Mouse (Mus musculus) forebrain, embryonic 10.5 days (tissue): ENCODE data around the gene A930002H24Rik. TPM values are rescaled to one million over a fixed set of nuclear protein-coding genes. Genes with fewer than 3 reads are reported as not detected.
"Not testable (repeated sequence)": the region's sequence is repeated elsewhere in the genome, so short reads cannot be mapped to it uniquely, and the experiment has no call there.

Experiments
- DNase-seq: peaks from one replicate; pipeline ENCODE4 v3.0.0-alpha.2; 2017; ENCODE audit warnings: low spot score; ENCODE audit errors: extremely low spot score
- H3K27ac ChIP-seq: fragments of 300-500 bp; sonication (generic); 2 replicates; pipeline ENCODE4 v1.5.1; 2016; ENCODE audit warnings: mild to moderate bottlenecking
- H3K27me3 ChIP-seq: fragments of 300-500 bp; sonication (generic); 2 replicates; pipeline ENCODE4 v1.6.1; 2016; ENCODE audit warnings: mild to moderate bottlenecking; ENCODE audit not compliant: poor library complexity, severe bottlenecking
- H3K36me3 ChIP-seq: fragments of 300-500 bp; sonication (generic); replicated peaks from 2 replicates; pipeline ENCODE4 v1.6.1; 2016; ENCODE audit warnings: mild to moderate bottlenecking, moderate library complexity
- H3K4me1 ChIP-seq: fragments of 300-500 bp; sonication (generic); 2 replicates; pipeline ENCODE4 v1.6.1; 2016
- H3K4me3 ChIP-seq: fragments of 300-500 bp; sonication (generic); 2 replicates; pipeline ENCODE4 v1.5.1; 2016; ENCODE audit warnings: mild to moderate bottlenecking, moderate library complexity
- H3K9me3 ChIP-seq: fragments of 300-500 bp; sonication (generic); 2 replicates; pipeline ENCODE4 v1.6.1; 2016; ENCODE audit warnings: mild to moderate bottlenecking, moderate library complexity
- WGBS: fragments of 180-500 bp; shearing (Covaris S2); methylation state at CpG from one replicate; pipeline ENCODE4 v1.1.7; 2016; 5-methylcytosine and 5-hydroxymethylcytosine counted together
- polyA plus RNA-seq: library from polyadenylated mRNA; unstranded; fragments of >200 nt; fragmentation: Nextera tagmentation; extraction: Ambion mirVana; gene quantifications from 2 replicates; pipeline ENCODE4 v1.2.1, GENCODE M21; 2016

Gene A930002H24Rik
- polyA plus RNA-seq, 1 experiment from 2014 or later: 1.8 TPM

DNA sequence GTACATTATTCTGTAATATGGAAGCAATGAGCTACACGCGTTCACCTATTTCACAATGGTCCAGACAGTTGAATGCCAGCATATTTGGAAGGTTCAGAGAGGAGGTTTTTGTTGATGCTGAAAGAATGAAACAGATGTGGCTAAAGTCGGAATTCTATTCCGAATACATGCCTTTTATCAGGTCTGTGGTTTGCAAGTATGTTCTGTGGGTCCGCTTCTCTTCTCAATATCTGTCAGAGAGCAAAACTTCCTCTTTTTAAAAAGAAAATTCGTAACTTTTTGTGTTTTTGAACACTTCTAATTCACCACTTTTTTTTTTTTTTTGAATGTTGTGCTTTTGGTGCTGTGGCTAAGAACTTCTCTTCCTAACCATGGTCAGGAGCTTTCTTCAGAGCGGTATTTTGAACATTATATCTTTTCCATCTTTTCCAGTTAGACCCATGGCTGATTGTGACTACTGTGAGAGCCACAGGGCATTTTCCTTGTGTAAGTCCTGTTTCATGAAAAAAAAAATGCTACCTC, 6.5 kb downstream of the A930002H24Rik start:
- Histone ChIP-seq H3K9me3 (no peaks in the 10 kb centered on the region), H3K4me1 (no peaks in the 10 kb centered on the region), H3K36me3 (no peaks in the 10 kb centered on the region), H3K27me3 (peaks cover 6% of the 10 kb centered on the region), H3K27ac (no peak overlapping the region), H3K4me3 (no peak overlapping the region)
- WGBS: 89% methylated on average over 7 of the region's 7 CpGs
- DNase-seq: no peak

DNA sequence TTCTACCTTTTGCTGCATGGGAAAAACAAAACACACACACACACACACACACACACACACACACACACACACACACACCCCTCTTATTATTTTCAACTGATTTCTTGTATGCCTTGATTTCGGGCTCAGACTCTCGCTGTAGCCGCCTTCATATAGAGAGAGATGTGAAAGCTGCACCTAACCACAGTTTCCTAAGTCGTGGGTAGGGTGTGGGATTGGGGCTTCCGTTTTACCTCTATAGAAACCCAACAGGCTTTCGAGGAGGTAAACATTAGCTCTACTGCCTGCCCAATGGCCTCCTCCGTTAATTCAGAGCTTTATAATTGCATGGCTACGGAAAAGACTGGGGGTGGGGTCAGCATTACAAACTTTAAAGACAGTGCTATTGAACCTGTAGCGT, 13.6 kb downstream of the A930002H24Rik start:
- no peaks in the 10 kb centered on the region for H3K9me3 ChIP-seq
- DNase-seq: no peak
- H3K27me3 ChIP-seq: no peaks in the 10 kb centered on the region
- H3K4me3 ChIP-seq: peak overlapping the region; percentile 79
- H3K27ac ChIP-seq: peak overlapping the region; percentile 90
- peaks cover 13% of the 10 kb centered on the region for H3K4me1 ChIP-seq
- 88% methylated on average over 9 of the region's 9 CpGs for WGBS
- no peaks in the 10 kb centered on the region for H3K36me3 ChIP-seq

DNA sequence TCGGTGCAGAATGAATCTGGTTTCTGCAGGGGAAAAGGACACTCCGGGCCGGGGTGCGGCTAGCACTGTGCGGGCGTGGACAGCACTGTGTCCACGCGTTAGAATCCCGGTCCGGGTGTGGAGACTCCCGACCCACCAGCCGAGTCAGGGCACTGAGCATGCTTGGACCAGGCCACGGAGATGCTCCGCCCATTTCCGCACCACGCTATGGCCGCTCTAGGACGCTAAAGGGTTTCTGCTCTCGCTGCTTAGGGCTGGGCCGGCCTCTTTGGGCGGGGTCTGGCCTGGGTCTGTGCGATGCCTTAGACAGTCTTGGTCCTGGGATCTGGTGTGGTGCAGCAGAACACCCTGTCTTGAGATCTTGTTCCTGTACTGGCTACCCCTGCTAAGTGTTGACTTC, 14.0 kb downstream of the A930002H24Rik start:
- Histone ChIP-seq H3K27me3 (no peaks in the 10 kb centered on the region), H3K4me1 (peaks cover 13% of the 10 kb centered on the region), H3K36me3 (no peaks in the 10 kb centered on the region), H3K9me3 (no peaks in the 10 kb centered on the region), H3K4me3 (peak overlapping the region; percentile 79), H3K27ac (peak overlapping the region; percentile 90)
- under 1% methylated on average over 22 of the region's 22 CpGs for WGBS
- DNase-seq: peak; percentile 86

DNA sequence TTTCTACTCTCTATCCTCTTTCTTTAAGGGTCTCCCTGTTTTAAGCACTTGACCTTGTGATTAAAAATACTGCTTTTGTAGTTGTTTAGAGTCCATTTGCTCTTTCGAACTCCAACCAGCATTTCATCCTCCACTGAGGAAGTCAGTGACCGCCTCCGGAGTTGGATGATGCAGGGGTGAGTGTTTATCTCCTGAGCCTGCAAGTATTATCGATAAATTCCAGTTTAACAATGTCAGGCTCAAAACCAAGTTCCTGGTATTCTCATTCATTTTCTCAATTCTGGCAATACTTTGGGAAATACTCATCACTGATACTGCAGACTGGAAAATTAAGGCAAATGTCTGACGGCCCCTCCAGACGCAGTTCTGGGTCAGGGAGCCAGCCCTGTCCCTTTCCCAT, 14.4 kb downstream of the A930002H24Rik start:
- Histone ChIP-seq H3K4me3 (peak overlapping the region; percentile 79), H3K9me3 (no peaks in the 10 kb centered on the region), H3K4me1 (peaks cover 13% of the 10 kb centered on the region), H3K36me3 (no peaks in the 10 kb centered on the region), H3K27me3 (no peaks in the 10 kb centered on the region), H3K27ac (peak overlapping the region; percentile 90)
- 5% methylated on average over 6 of the region's 6 CpGs for WGBS
- no peak for DNase-seq

DNA sequence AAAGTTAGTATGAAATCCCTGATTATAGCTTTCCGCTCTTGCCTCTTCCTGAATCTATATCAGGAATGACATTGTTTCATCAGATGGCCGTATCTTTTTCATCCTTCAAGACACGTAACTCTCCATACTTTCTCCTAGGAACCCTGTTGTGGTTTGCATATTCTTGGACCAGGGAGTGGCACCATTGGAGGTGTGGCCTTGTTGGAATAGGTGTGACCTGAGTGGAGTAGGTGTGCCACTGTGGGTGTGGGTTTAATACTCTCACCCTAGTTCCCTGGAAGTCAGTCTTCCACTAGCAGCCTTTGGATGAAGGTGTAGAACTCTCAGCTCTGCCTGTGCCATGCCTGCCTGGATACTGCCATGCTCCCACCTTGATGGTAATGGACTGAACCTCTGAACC, 17.8 kb downstream of the A930002H24Rik start:
- not testable (repeated sequence) for DNase-seq, H3K4me3 ChIP-seq, H3K27ac ChIP-seq, H3K9me3 ChIP-seq, H3K36me3 ChIP-seq, H3K27me3 ChIP-seq
- 96% methylated on average over 3 of the region's 3 CpGs for WGBS
- H3K4me1 ChIP-seq: peaks cover 13% of the 10 kb centered on the region

DNA sequence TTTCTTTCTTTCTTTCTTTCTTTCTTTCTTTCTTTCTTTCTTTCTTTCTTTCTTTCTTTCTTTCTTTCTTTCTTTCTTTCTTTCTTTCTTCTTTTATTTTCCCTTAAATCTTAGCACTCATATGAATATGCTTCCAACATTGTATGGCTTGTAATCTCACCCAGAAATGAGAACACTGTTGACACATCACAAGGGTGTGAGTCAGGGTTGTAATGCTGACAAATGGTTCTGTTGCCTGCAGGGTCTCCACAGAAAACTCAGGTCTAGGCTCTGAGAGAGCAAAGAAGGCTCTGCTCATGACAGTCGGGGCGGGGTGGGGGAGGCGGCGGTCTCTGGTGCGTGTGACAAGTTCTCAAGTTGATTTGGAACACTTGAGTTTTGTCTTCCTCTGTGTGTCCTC, 18.7 kb downstream of the A930002H24Rik start:
- Histone ChIP-seq H3K4me1 (peaks cover 11% of the 10 kb centered on the region), H3K27ac (no peak overlapping the region), H3K27me3 (no peaks in the 10 kb centered on the region), H3K36me3 (no peaks in the 10 kb centered on the region), H3K9me3 (no peaks in the 10 kb centered on the region), H3K4me3 (no peak overlapping the region)
- DNase-seq: no peak
- 88% methylated on average over 5 of the region's 5 CpGs for WGBS

DNA sequence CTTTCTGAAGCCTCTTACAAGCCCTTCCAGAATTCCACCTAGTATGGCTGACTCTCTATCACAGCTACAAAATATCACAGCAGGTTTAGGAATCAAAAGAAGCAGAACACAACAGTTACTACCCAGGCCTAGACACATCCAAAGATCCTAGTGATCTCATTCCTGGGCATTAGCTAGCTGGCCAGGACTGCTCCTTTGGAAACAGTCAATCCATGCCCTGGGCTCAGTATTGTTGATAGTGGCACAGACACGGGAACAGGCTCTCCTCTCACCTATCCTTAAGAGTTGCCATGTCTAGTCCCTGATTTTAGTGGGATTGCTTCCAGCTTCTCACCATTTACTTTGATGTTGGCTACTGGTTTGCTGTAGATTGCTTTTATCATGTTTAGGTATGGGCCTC, 21.4 kb downstream of the A930002H24Rik start:
- Histone ChIP-seq H3K4me1 (no peaks in the 10 kb centered on the region), H3K27me3 (no peaks in the 10 kb centered on the region), H3K4me3 (no peak overlapping the region), H3K36me3 (no peaks in the 10 kb centered on the region), H3K9me3 (peaks cover 4% of the 10 kb centered on the region; the same call in 1 of the 2 replicates), H3K27ac (no peak overlapping the region)
- 76% methylated on average over 1 of the region's 1 CpGs for WGBS
- DNase-seq: no peak

DNA sequence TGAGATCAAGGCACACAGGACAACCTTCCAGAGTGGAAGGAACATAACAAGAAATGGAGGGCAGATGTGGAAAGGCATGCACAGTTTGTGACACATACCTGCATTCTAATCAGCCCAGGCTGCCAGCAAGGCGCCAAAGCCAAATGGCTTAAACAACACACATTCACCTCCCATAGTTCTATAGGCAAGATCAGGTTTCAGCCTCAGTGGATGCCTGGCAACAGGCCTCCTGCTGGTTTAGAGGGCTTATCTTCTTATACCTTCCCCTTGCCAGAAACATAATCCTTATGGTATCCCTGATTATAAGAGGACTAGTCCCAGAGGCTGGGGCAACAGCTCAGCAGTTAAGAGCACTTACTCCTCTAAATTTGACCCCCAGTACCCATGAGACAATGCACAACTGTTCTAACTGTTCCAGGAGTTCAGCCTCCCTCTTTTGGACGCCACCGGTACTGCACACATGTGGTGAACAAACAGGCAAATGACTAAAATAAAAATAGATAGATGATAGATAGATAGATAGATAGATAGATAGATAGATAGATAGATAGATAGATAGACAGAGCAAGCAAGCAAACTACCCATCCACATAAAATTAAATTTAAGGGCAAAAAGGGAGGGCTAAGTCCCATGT, 23.8 kb downstream of the A930002H24Rik start:
- H3K36me3 ChIP-seq: no peaks in the 10 kb centered on the region
- no peak overlapping the region for H3K27ac ChIP-seq
- 87% methylated on average over 3 of the region's 3 CpGs for WGBS
- no peaks in the 10 kb centered on the region for H3K4me1 ChIP-seq
- peaks cover 4% of the 10 kb centered on the region; the same call in 1 of the 2 replicates for H3K9me3 ChIP-seq
- no peak for DNase-seq
- H3K4me3 ChIP-seq: no peak overlapping the region
- no peaks in the 10 kb centered on the region for H3K27me3 ChIP-seq

DNA sequence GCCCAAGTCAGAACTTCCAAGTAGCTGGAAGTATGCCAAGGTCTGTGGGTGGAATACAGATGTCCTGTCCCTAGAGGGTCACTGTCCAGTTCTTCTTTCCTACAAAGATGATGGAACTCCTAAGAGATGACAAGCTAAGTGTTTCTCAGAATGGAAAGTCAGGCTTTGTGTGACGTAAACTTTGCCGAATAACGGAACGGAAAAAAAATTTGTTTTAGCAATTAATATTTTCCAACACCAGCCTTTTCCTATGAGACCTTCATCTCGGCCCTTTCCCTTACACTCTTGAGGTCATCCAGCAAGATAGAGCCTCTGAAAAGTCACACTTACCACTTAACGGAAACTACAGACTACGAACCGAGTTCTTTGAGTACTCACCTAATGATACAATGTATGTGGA, 25.4 kb downstream of the A930002H24Rik start:
- Histone ChIP-seq H3K36me3 (no peaks in the 10 kb centered on the region), H3K4me1 (peaks cover 5% of the 10 kb centered on the region), H3K27ac (no peak overlapping the region), H3K4me3 (no peak overlapping the region), H3K9me3 (peaks cover 4% of the 10 kb centered on the region; the same call in 1 of the 2 replicates), H3K27me3 (no peaks in the 10 kb centered on the region)
- WGBS: 96% methylated on average over 8 of the region's 8 CpGs
- no peak for DNase-seq

DNA sequence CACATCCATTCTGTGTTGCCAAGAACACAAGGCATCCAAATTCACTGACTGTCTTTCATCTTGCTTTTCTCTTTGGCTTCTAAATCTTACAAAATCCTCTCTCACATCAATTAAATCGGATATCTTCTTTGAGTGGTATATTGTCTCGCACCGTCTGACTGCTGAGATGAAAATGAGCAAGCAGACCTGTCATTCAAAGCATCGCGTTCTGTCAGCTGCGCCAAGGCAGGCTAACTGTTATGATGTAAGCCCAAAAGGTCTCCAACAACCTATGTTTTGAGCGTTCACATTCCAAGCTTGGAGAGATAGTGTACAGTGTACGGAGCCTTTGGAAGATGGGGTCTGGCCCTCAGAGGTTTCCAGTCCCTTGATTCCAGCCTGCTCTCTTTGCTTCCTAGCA, 26.9 kb downstream of the A930002H24Rik start:
- H3K9me3 ChIP-seq: peaks cover 4% of the 10 kb centered on the region; the same call in 1 of the 2 replicates
- DNase-seq: no peak
- no peak overlapping the region for H3K4me3 ChIP-seq
- H3K4me1 ChIP-seq: peaks cover 11% of the 10 kb centered on the region
- no peaks in the 10 kb centered on the region for H3K27me3 ChIP-seq
- no peaks in the 10 kb centered on the region for H3K36me3 ChIP-seq
- no peak overlapping the region for H3K27ac ChIP-seq
- WGBS: 88% methylated on average over 8 of the region's 8 CpGs

DNA sequence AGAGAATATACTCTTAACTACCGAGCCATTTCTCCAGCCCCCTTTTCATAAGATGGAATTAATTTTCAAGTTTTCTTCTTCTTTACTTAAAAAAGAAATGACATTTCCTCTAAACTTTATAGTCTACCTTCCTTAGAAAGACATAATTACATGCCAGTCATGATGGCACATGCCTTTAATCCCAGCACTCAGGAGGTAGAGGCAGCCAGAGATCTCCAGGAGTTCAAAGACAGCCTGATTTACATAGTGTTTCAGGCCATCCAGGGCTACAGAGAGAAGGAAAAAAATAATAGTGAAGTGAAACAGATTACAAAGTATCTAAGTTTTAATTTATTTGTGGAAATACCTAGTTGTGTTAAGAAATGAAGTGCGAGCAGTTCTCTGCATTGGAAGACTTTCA, 27.4 kb downstream of the A930002H24Rik start:
- DNase-seq: no peak
- H3K4me1 ChIP-seq: peaks cover 11% of the 10 kb centered on the region
- H3K27me3 ChIP-seq: no peaks in the 10 kb centered on the region
- no peaks in the 10 kb centered on the region for H3K36me3 ChIP-seq
- no peak overlapping the region for H3K27ac ChIP-seq
- WGBS: 91% methylated on average over 2 of the region's 2 CpGs
- peaks cover 4% of the 10 kb centered on the region; the same call in 1 of the 2 replicates for H3K9me3 ChIP-seq
- H3K4me3 ChIP-seq: no peak overlapping the region

DNA sequence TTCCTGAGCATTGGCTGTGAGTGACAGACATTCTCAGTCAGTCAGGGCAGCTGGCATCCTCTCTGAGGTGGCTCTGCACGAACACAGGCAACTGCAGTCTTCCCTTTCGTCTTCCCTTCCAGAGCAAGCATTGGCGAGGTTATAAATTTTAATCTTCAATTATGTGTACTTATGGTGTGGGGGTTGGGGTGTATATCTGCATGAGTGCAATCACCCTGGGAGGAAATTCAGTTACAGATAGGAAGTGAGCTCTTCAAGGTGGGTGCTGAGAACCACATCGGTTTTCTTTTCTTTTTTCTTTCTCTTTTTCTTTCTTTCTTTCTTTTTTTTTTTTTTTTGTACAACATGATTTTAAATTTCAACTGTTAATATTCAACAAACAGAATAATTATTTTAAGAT, 32.0 kb downstream of the A930002H24Rik start:
- Histone ChIP-seq H3K27ac (no peak overlapping the region), H3K4me3 (no peak overlapping the region), H3K27me3 (no peaks in the 10 kb centered on the region), H3K36me3 (no peaks in the 10 kb centered on the region), H3K9me3 (no peaks in the 10 kb centered on the region; the same call in 1 of the 2 replicates), H3K4me1 (peaks cover 11% of the 10 kb centered on the region)
- 90% methylated on average over 4 of the region's 4 CpGs for WGBS
- no peak for DNase-seq

DNA sequence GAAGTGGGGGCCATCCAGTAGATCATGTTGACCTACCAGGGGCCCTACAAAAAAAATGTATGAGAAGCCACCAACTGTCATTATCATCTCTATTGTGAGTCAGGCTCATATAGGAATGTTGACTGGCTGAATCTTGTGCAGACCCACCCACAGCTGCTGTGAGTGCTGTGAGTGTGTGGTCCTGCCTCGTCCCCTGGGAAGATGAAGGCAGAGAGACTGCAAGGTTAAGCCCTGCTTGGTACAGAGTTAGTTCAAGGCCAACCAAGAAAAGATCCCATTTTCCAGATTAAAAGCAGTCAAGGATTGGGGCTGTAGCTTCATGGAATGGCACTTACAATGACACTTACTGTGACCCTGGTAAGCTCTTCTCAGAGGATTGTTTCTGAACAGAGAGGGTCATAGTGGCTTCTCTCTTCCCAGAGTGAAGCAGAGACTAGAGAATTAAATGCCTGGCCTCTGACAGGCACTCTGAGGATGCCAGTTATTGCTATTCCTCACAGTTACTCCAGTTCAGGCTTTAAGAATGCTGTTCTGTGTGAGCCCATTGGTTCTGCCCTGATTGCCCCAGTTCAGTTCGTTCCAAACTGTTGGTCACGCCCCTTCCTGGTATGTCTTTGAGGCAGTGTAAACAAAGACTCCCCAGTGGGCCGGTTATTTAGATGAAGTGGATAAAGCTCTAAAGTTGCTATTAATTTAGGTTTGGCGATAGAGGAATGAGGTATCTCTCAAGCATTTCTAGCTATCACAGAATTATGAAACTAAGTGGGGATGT, 34.8 kb downstream of the A930002H24Rik start:
- Histone ChIP-seq H3K27ac (no peak overlapping the region), H3K27me3 (no peaks in the 10 kb centered on the region), H3K4me1 (peaks cover 11% of the 10 kb centered on the region), H3K4me3 (no peak overlapping the region), H3K9me3 (no peaks in the 10 kb centered on the region), H3K36me3 (no peaks in the 10 kb centered on the region)
- 69% methylated on average over 5 of the region's 5 CpGs for WGBS
- DNase-seq: no peak
